Mouse (Mus musculus): Measurements from ENCODE around the gene Fubp1. TPM values are rescaled to one million over a fixed set of nuclear protein-coding genes. Genes with fewer than 3 reads are reported as not detected.

The Fubp1 gene
- total and polyA plus RNA-seq, 3 experiments: 196 to 202 TPM; not detected in 1

DNA sequence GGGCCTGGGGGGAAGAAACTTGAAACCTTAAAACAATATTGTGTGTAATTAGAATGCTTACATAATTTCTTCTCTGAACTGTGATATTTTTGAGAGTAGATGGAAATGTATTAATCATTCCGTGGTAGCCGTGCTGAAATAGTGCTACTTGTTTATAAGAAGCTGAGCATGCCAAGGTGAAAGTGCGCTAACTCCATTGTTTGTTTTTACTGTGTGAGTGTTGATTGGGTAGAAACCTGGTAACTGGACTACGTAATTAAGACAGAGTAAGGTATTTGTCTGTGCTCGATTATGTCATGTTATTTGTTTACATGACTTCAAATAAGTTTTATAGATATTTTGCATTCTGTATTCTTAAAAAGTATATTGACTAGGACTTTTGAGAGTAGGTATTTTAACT, 19.0 kb downstream of the Fubp1 start:
- H3K9me3 ChIP-seq (replicated peaks; ENCODE audit: insufficient read depth, low read length): no peaks in the 10 kb centered on the region
- H3K79me2 ChIP-seq (ENCODE audit: control insufficient read depth, insufficient read depth, low read length, poor library complexity): peaks cover 7% of the 10 kb centered on the region; the same call in 1 of the 2 replicates
- H3K4me1 ChIP-seq (ENCODE audit: control insufficient read depth in 1 of 2, insufficient read depth in 2 of 2, low read length in 2 of 2): peaks cover 3 to 14% of the 10 kb centered on the region in 2 experiments
- no peak overlapping the region for H3K4me3 ChIP-seq (ENCODE audit: control insufficient read depth in 1 of 2, insufficient read depth in 1 of 2, low read depth in 2 of 2, low read length in 2 of 2)
- no peak for DNase-seq (ENCODE audit: low read depth, low spot score)
- H3K36me3 ChIP-seq (ENCODE audit: control insufficient read depth in 1 of 2, insufficient read depth in 2 of 2, low read length in 2 of 2): peaks cover 53 to 76% of the 10 kb centered on the region in 2 experiments
- TF ChIP-seq TBP (IDR thresholded peaks at IDR 0.05; ENCODE audit: low read depth, low read length) (no peak), SIN3A (IDR thresholded peaks at IDR 0.05; ENCODE audit: low read length) (no peak), CTCF (IDR thresholded peaks at IDR 0.05 in 2 of 3, conservative IDR thresholded peaks at IDR 0.05 in 1 of 3; ENCODE audit: control insufficient read depth in 1 of 3, insufficient read depth in 1 of 3, low read depth in 2 of 3, low read length in 3 of 3, poor library complexity in 1 of 3, severe bottlenecking in 1 of 3) (no peak), MEF2A (IDR thresholded peaks at IDR 0.05; ENCODE audit: extremely low read depth, insufficient replicate concordance, low read depth, low read length, poor library complexity, severe bottlenecking) (no peak), POLR2AphosphoS2 (IDR thresholded peaks at IDR 0.05; ENCODE audit: low read length) (no peak), USF1 (IDR thresholded peaks at IDR 0.05; ENCODE audit: low read depth, low read length) (no peak), NRF1 (IDR thresholded peaks at IDR 0.05; ENCODE audit: insufficient read depth, low read depth, low read length, poor library complexity, severe bottlenecking) (no peak), POLR2AphosphoS5 (IDR thresholded peaks at IDR 0.05; ENCODE audit: borderline replicate concordance, low read depth, low read length) (no peak), ZKSCAN1 (IDR thresholded peaks at IDR 0.05; ENCODE audit: low read depth, low read length) (no peak), EP300 (IDR thresholded peaks at IDR 0.05; ENCODE audit: low read depth in 1 of 2, low read length in 2 of 2) (no peak), MYC (IDR thresholded peaks at IDR 0.05; ENCODE audit: low read depth, low read length) (no peak), GATA1 (IDR thresholded peaks at IDR 0.05; ENCODE audit: low read depth, low read length) (no peak), RAD21 (IDR thresholded peaks at IDR 0.05; ENCODE audit: low read depth, low read length) (no peak), E2F4 (IDR thresholded peaks at IDR 0.05; ENCODE audit: borderline replicate concordance, low read depth, low read length) (no peak), ZMIZ1 (IDR thresholded peaks at IDR 0.05; ENCODE audit: low read depth, low read length) (no peak), ETS1 (IDR thresholded peaks at IDR 0.05; ENCODE audit: low read depth, low read length) (no peak), MAZ (IDR thresholded peaks at IDR 0.05; ENCODE audit: low read depth, low read length) (no peak), UBTF (IDR thresholded peaks at IDR 0.05; ENCODE audit: borderline replicate concordance, insufficient read depth, low read depth, low read length) (no peak), KAT2A (conservative IDR thresholded peaks at IDR 0.05; ENCODE audit: low read depth, low read length) (no peak)
- H3K27me3 ChIP-seq (ENCODE audit: control insufficient read depth in 1 of 2, insufficient read depth in 2 of 2, low read length in 2 of 2): no peaks in the 10 kb centered on the region
- H3K27ac ChIP-seq (ENCODE audit: control insufficient read depth, low read depth, low read length): no peak overlapping the region
- H3K9ac ChIP-seq (ENCODE audit: control insufficient read depth, low read depth, low read length, poor library complexity, severe bottlenecking): no peak overlapping the region

Measured in MEL (cell line).